Mouse (Mus musculus) MEL (cell line): Measurements from ENCODE around the gene Odf3b.

Experiments used
- CTCF ChIP-seq, 3 experiments: IDR thresholded peaks in 2 of 3; conservative IDR thresholded peaks in 1 of 3; 2 replicates each; pipeline ENCODE4 v1.5.1; 2011 to 2012; ENCODE audit warnings: low read length in 3 of 3, low read depth in 2 of 3, mild to moderate bottlenecking in 2 of 3, improper control_type of control experiment in 1 of 3, inconsistent platforms in 1 of 3, mixed read lengths in 1 of 3, moderate library complexity in 1 of 3; ENCODE audit not compliant: control insufficient read depth in 1 of 3, insufficient read depth in 1 of 3, poor library complexity in 1 of 3, severe bottlenecking in 1 of 3
- GABPA ChIP-seq: IDR thresholded peaks from 2 replicates; pipeline ENCODE4 v1.6.1; 2012; ENCODE audit warnings: low read depth, mild to moderate bottlenecking, inconsistent platforms, low read length, improper control_type of control experiment, moderate library complexity
- MAFK ChIP-seq: IDR thresholded peaks from 2 replicates; pipeline ENCODE4 v1.6.1; 2011; ENCODE audit warnings: low read depth, mild to moderate bottlenecking, low read length, improper control_type of control experiment, borderline replicate concordance
- POLR2A ChIP-seq, 2 experiments: IDR thresholded peaks; 2 replicates each; pipeline ENCODE4 v1.6.1; 2011 to 2012; ENCODE audit warnings: low read length in 2 of 2, mild to moderate bottlenecking in 2 of 2, control low read depth in 1 of 2, improper control_type of control experiment in 1 of 2, low read depth in 1 of 2, moderate library complexity in 1 of 2; ENCODE audit not compliant: control insufficient read depth in 1 of 2, insufficient read depth in 1 of 2, poor library complexity in 1 of 2
- USF1 ChIP-seq: IDR thresholded peaks from 2 replicates; pipeline ENCODE4 v1.6.1; 2014; ENCODE audit warnings: low read depth, mild to moderate bottlenecking, inconsistent platforms, low read length, improper control_type of control experiment, moderate library complexity
- ZC3H11A ChIP-seq: IDR thresholded peaks from 2 replicates; pipeline ENCODE4 v1.6.1; 2012; ENCODE audit warnings: low read depth, mild to moderate bottlenecking, inconsistent platforms, low read length, improper control_type of control experiment
- ZNF384 ChIP-seq: IDR thresholded peaks from 2 replicates; pipeline ENCODE4 v1.6.1; 2012; ENCODE audit warnings: low read depth, mild to moderate bottlenecking, inconsistent platforms, low read length, improper control_type of control experiment

GRCm38 (mm10) chr15:89426716-89427115 lies 47.6 kb upstream of the Odf3b start:
- TF ChIP-seq CTCF (IDR thresholded peaks at IDR 0.05 in 2 of 3, conservative IDR thresholded peaks at IDR 0.05 in 1 of 3; ENCODE audit: control insufficient read depth in 1 of 3, insufficient read depth in 1 of 3, low read depth in 2 of 3, low read length in 3 of 3, poor library complexity in 1 of 3, severe bottlenecking in 1 of 3) (no peak), POLR2A (IDR thresholded peaks at IDR 0.05; ENCODE audit: control insufficient read depth in 1 of 2, insufficient read depth in 1 of 2, low read depth in 1 of 2, low read length in 2 of 2, poor library complexity in 1 of 2) (no peak), ZC3H11A (no peak), MAFK (no peak), GABPA (no peak), ZNF384 (no peak), USF1 (no peak)
